In genomic region chr12:80259216-80260055, GRCm38 (mm10) we compare ENCODE assay signal across 8 mouse cellular contexts. TPM values are rescaled to one million over a fixed set of nuclear protein-coding genes. Genes with fewer than 3 reads are reported as not detected.
DNase-seq lines count a peak whose midpoint lies in the region; ATAC-seq and TF ChIP-seq lines count a peak whose summit lies in the region.

No protein-coding gene starts in this region.

- under 1% methylated on average over 64 of the region's 64 CpGs for WGBS in embryonic facial prominence, embryonic 10.5 days
- WGBS in liver, adult 2 months: under 1% methylated on average over 64 of the region's 64 CpGs
- under 1% methylated on average over 64 of the region's 64 CpGs for WGBS in stomach, embryonic 15.5 days

- DNase-seq in 416B (ENCODE audit: low read depth): peak; percentile 82
- peak; percentile 83 for DNase-seq in adrenal gland, postnatal 10 days
- DNase-seq in embryonic facial prominence, embryonic 10.5 days (ENCODE audit: low spot score): peak; percentile 90
- DNase-seq in heart, adult 8-10 months (ENCODE audit: low spot score): peak; percentile 61
- DNase-seq in kidney, adult 8-10 months: peak; percentile 55 to 59
- peak; percentile 48 for DNase-seq in liver, adult 2 months (ENCODE audit: extremely low read depth, low read depth, low spot score)

- peaks cover 39% of the 10 kb centered on the region for H3K4me1 ChIP-seq in embryonic facial prominence, embryonic 10.5 days
- no peaks in the 10 kb centered on the region for H3K4me1 ChIP-seq in liver, adult 2 months (ENCODE audit: control insufficient read depth, insufficient read depth, low read length)
- peaks cover 39% of the 10 kb centered on the region for H3K4me1 ChIP-seq in stomach, embryonic 15.5 days

- H3ac ChIP-seq in myocyte (ENCODE audit: control insufficient read depth, insufficient read length): peak overlapping the region; percentile 55

- TF ChIP-seq POLR2A in liver, adult 2 months (IDR thresholded peaks at IDR 0.05; ENCODE audit: extremely low read depth, insufficient read depth, low read length): 0 out of 2 replicates have a peak, but pooled peaks have one; percentile 8
- no peak for TF ChIP-seq POLR2A in myocyte (IDR thresholded peaks at IDR 0.05; ENCODE audit: insufficient read length, low read depth)

- no peaks in the 10 kb centered on the region for H3K9me3 ChIP-seq in embryonic facial prominence, embryonic 10.5 days
- no peaks in the 10 kb centered on the region for H3K9me3 ChIP-seq in stomach, embryonic 15.5 days

- H3K27me3 ChIP-seq in embryonic facial prominence, embryonic 10.5 days (replicated peaks; ENCODE audit: low read depth, poor library complexity, severe bottlenecking): no peaks in the 10 kb centered on the region
- H3K27me3 ChIP-seq in liver, adult 2 months (ENCODE audit: control insufficient read depth, insufficient read depth, low read length): no peaks in the 10 kb centered on the region
- H3K27me3 ChIP-seq in myocyte (ENCODE audit: control insufficient read depth, insufficient read depth, insufficient read length): no peaks in the 10 kb centered on the region
- H3K27me3 ChIP-seq in stomach, embryonic 15.5 days (replicated peaks): no peaks in the 10 kb centered on the region

- peaks cover 40% of the 10 kb centered on the region for H3K79me2 ChIP-seq in liver, adult 2 months (ENCODE audit: control insufficient read depth, insufficient read depth, low read length)
- H3K79me2 ChIP-seq in myocyte (ENCODE audit: control insufficient read depth, insufficient read depth): peaks cover 54% of the 10 kb centered on the region

- H3K9ac ChIP-seq in liver, adult 2 months (ENCODE audit: low read depth, low read length): peak overlapping the region; percentile 74
- peak overlapping the region; percentile 84 for H3K9ac ChIP-seq in stomach, embryonic 15.5 days

- peaks cover 15% of the 10 kb centered on the region for H3K36me3 ChIP-seq in embryonic facial prominence, embryonic 10.5 days (replicated peaks)
- no peaks in the 10 kb centered on the region for H3K36me3 ChIP-seq in liver, adult 2 months (ENCODE audit: control insufficient read depth, insufficient read depth, low read length)
- H3K36me3 ChIP-seq in myocyte (ENCODE audit: control insufficient read depth, insufficient read depth): no peaks in the 10 kb centered on the region
- no peaks in the 10 kb centered on the region for H3K36me3 ChIP-seq in stomach, embryonic 15.5 days

- peak overlapping the region; percentile 73 for H3K4me3 ChIP-seq in embryonic facial prominence, embryonic 10.5 days
- H3K4me3 ChIP-seq in liver, adult 2 months (ENCODE audit: insufficient read depth, low read depth, low read length): peak overlapping the region; percentile 63
- H3K4me3 ChIP-seq in myocyte: peak overlapping the region; percentile 100
- peak overlapping the region; percentile 88 for H3K4me3 ChIP-seq in stomach, embryonic 15.5 days (replicated peaks)

- H3K27ac ChIP-seq in embryonic facial prominence, embryonic 10.5 days (replicated peaks): peak overlapping the region; percentile 97
- peak overlapping the region; percentile 42 for H3K27ac ChIP-seq in liver, adult 2 months (replicated peaks; ENCODE audit: insufficient read depth, low read depth, low read length)
- H3K27ac ChIP-seq in stomach, embryonic 15.5 days: peak overlapping the region; percentile 98

- peak overlapping the region; percentile 76 for H3K4me2 ChIP-seq in myocyte (ENCODE audit: low read depth)
- H3K4me2 ChIP-seq in stomach, embryonic 15.5 days: peak overlapping the region; percentile 85

- peak; percentile 6; the same call in 1 of the 2 replicates for TF ChIP-seq CTCF in liver, adult 2 months (IDR thresholded peaks at IDR 0.05; ENCODE audit: low read depth, low read length)

- peak; percentile 68 for ATAC-seq in stomach, embryonic 15.5 days (ENCODE audit: insufficient read depth, low FRiP score, low read depth)

TF ChIP-seq in myocyte, 11 proteins besides CTCF, POLR2A, EP300 and RAD21:
- TF ChIP-seq USF1 (IDR thresholded peaks at IDR 0.05; ENCODE audit: low read depth) (no peak), POLR2AphosphoS2 (IDR thresholded peaks at IDR 0.05; ENCODE audit: insufficient read length, low read depth) (no peak), MYOG (IDR thresholded peaks at IDR 0.05; ENCODE audit: control insufficient read depth in 1 of 3, insufficient read depth in 1 of 3, insufficient read length in 2 of 3, low read depth in 2 of 3) (peak in 1 of 3 experiments; percentile 34), SRF (IDR thresholded peaks at IDR 0.05; ENCODE audit: control insufficient read depth, insufficient read length, low read depth) (no peak), CEBPB (IDR thresholded peaks at IDR 0.05; ENCODE audit: insufficient read depth, poor library complexity, severe bottlenecking) (no peak), MAX (IDR thresholded peaks at IDR 0.05; ENCODE audit: low read depth) (no peak), REST (IDR thresholded peaks at IDR 0.05; ENCODE audit: insufficient read depth, insufficient read length) (no peak), MYOD1 (IDR thresholded peaks at IDR 0.05; ENCODE audit: control insufficient read depth in 1 of 3, insufficient read length in 2 of 3, low read depth in 2 of 3) (peak in 1 of 3 experiments; percentile 36), TCF3 (IDR thresholded peaks at IDR 0.05; ENCODE audit: insufficient read length, low read depth) (no peak), TCF12 (IDR thresholded peaks at IDR 0.05; ENCODE audit: insufficient read depth, poor library complexity, severe bottlenecking) (no peak), E2F4 (IDR thresholded peaks at IDR 0.05; ENCODE audit: insufficient read depth) (peak; percentile 32)

RNA-seq across cellular contexts. Expression of gene Actn1, which starts 0.7 kb away (rescaled TPM):
- 10 to 100 TPM; 49.3 to 53.7 TPM for total RNA-seq in adrenal gland, postnatal 10 days (2021)
- polyA plus RNA-seq in embryonic facial prominence, embryonic 10.5 days (2016; fragmentation: Nextera tagmentation; extraction: Ambion mirVana): 38.2 and 39.3 TPM in 2 replicates
- total RNA-seq in heart, adult 8-10 months (2022): 10 to 100 TPM; 22.6 to 26.7 (median 26.0) TPM
- total RNA-seq in liver, adult 2 months (2014; rRNA removed): 15.4 and 21.9 TPM in 2 replicates
- 11.0 and 17.6 TPM in 2 replicates for polyA plus RNA-seq in liver, adult 2 months (2012; rRNA removed)
- polyA plus RNA-seq in myocyte (2012; fragmentation: generic; extraction: Trizol): 166 TPM
- polyA plus RNA-seq in stomach, embryonic 15.5 days (2015; fragmentation: Nextera tagmentation; extraction: Ambion mirVana): 61.2 and 65.0 TPM in 2 replicates

Comparison
In these comparisons a context has a peak if more than half of its experiments do, and no peak if none do; other contexts are left out.
1. Peak in every context shown above with its lines: DNase-seq, ATAC-seq, H3K4me3 ChIP-seq and H3K27ac ChIP-seq.
2. H3K27ac ChIP-seq: peak in every context shown above with its lines; median percentile 98 in stomach, embryonic 15.5 days; 97 in embryonic facial prominence, embryonic 10.5 days; 42 in liver, adult 2 months.